Mouse (Mus musculus): Measurements from ENCODE around the gene Acad12. TPM values are rescaled to one million over a fixed set of nuclear protein-coding genes. Genes with fewer than 3 reads are reported as not detected.
A peak's percentile ranks its signal among the peaks of the same experiment; 100 is the strongest.
"Not testable (repeated sequence)": the region's sequence is repeated elsewhere in the genome, so short reads cannot be mapped to it uniquely, and the experiment has no call there.

The Acad12 gene
- 0.84 and 2.5 TPM in 2 replicates for total RNA-seq (2014; fragmentation: Nextera tagmentation)
- 2.7 and 3.3 TPM in 2 replicates for total RNA-seq (2017)

GRCm38 (mm10) chr5:121618592-121619513 lies at the start of gene Acad12:
Gene Acad12, minus strand, starts transcription at chr5:121618938.
- ATAC-seq (replicated peaks; ENCODE audit: poor library complexity, severe bottlenecking), result peak; percentile 91

GRCm38 (mm10) chr5:121668411-121668810 lies 49.7 kb upstream of the Acad12 start:
- ATAC-seq (replicated peaks; ENCODE audit: poor library complexity, severe bottlenecking), result no peak

DNA sequence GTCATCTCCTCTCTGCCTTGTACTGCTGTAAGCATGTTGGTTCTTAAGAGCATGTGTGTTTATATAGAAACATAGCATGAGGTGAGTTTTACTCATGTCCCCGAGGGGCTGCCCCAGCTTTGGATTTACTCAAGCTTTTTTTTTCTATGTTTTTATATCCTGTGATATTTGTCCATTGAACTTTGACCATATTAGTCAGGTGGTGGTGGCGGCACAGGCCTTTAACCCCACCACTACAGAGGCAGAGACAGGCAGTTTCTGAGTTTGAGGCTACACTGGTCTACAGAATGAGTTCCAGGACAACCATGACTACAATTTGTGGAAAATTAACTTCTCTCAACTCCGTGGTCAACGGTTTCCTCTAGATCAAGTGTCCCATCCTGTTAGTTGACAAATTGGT lies 48.3 kb upstream of the Acad12 start:
- ATAC-seq (replicated peaks; ENCODE audit: poor library complexity, severe bottlenecking), result no peak

- no peak for ATAC-seq (replicated peaks; ENCODE audit: poor library complexity, severe bottlenecking)
Measured at GRCm38 (mm10) chr5:121664971-121665370, 46.2 kb upstream of the Acad12 start.

- ATAC-seq (replicated peaks; ENCODE audit: poor library complexity, severe bottlenecking), result no peak
Measured at GRCm38 (mm10) chr5:121664078-121664477, 45.3 kb upstream of the Acad12 start.

GRCm38 (mm10) chr5:121663456-121663855 lies 44.7 kb upstream of the Acad12 start:
- ATAC-seq (replicated peaks; ENCODE audit: poor library complexity, severe bottlenecking), result no peak

GRCm38 (mm10) chr5:121661494-121661893 lies 42.8 kb upstream of the Acad12 start:
- no peak for ATAC-seq (replicated peaks; ENCODE audit: poor library complexity, severe bottlenecking)

- ATAC-seq (replicated peaks; ENCODE audit: poor library complexity, severe bottlenecking), result peak; percentile 18; the same call in 1 of the 2 replicates
Measured at GRCm38 (mm10) chr5:121660897-121661254, 42.1 kb upstream of the Acad12 start.

- ATAC-seq (replicated peaks; ENCODE audit: poor library complexity, severe bottlenecking), result peak; percentile 78
Measured at GRCm38 (mm10) chr5:121660059-121660896, 41.5 kb upstream of the Acad12 start, which contains the start of the genes Acad10 and Brap. Gene Acad10, minus strand, starts transcription at chr5:121660514. Gene Brap, plus strand, starts transcription at chr5:121660563.

DNA sequence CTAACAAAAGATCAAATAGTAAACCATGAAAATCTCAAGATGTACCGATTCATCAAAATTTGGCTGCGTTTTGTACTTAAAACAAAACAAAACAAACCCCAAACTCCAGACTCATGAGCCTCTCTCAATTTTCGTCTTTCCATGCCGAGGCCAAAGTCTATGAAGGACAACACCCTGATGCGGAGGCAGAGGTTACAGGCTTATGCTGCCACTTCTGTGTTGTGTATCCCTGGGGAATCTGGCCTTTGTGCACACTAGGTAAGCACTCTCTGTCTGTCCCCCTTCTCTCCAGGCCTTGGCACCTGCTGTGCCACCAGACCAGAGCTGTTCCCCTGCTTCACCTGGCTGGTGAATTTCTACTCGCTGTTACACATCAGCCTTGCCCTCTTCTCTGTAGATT lies 38.9 kb upstream of the Acad12 start:
- ATAC-seq (replicated peaks; ENCODE audit: poor library complexity, severe bottlenecking), result not testable (repeated sequence)

DNA sequence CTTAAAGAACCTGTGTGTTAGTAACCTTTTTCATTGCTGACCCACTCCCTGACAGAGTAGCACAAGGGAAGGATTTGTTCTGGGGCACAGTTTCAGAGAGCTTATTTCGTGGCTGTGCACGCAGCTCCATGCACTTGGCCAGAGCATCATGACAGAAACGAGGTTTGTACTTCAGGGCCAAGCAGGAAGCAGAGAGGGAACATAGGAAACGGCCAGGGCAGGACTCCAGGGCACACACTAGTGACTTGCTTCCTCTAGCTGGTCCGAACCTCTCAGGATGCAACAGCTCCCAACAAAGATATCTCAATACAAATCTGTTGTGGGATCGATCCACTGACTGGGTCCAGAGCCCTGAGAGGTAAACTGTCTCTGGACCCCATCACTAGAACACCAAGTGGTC lies 38.1 kb upstream of the Acad12 start:
- not testable (repeated sequence) for ATAC-seq (replicated peaks; ENCODE audit: poor library complexity, severe bottlenecking)

DNA sequence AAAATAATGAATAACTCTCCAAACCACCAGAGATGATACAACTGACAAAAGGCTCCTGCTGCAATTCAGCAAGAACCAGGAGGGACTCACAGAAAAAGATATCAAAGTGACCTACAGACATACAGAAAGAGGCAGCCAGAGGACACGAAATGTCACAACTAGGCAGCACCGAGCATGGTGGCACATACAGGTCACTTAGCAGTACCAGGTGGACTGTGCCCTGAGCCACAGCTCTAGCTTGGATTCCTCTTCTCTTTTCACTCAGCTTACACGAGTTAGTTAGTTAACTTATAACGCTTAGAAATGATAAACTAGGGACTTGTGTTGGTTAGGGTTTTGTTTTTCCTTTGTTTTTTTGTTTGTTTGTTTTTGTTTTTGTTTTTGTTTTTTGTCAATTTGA lies 35.8 kb upstream of the Acad12 start:
- ATAC-seq (replicated peaks; ENCODE audit: poor library complexity, severe bottlenecking), result no peak

GRCm38 (mm10) chr5:121649134-121649533 lies 30.4 kb upstream of the Acad12 start:
- no peak for ATAC-seq (replicated peaks; ENCODE audit: poor library complexity, severe bottlenecking)

- ATAC-seq (replicated peaks; ENCODE audit: poor library complexity, severe bottlenecking), result no peak
Measured at GRCm38 (mm10) chr5:121639601-121640000, 20.9 kb upstream of the Acad12 start.

- no peak for ATAC-seq (replicated peaks; ENCODE audit: poor library complexity, severe bottlenecking)
Measured at GRCm38 (mm10) chr5:121637296-121637695, 18.6 kb upstream of the Acad12 start.

DNA sequence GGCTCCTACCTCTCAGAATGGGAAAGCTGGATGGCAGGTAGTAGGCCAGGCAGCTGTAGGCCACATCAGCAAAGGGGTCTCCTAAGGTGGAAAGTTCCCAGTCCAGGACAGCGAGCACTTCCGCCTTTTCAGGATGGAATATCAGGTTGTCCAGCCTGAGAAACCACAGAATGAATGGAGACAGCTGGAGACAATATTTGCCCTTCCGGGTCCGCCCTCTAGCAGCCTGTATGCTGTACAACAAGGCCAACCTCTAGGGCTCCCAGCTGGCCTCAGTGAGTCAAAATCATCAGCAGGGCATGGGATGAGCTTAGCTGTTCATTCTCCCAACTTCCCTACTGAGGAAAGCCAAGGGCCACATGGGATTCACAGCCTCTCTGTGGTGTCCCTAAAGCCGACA lies 15.9 kb upstream of the Acad12 start:
- ATAC-seq (replicated peaks; ENCODE audit: poor library complexity, severe bottlenecking), result no peak

GRCm38 (mm10) chr5:121632804-121633203 lies 14.1 kb upstream of the Acad12 start:
- ATAC-seq (replicated peaks; ENCODE audit: poor library complexity, severe bottlenecking), result no peak

GRCm38 (mm10) chr5:121631106-121631647 lies 12.4 kb upstream of the Acad12 start:
- not testable (repeated sequence) for ATAC-seq (replicated peaks; ENCODE audit: poor library complexity, severe bottlenecking)

DNA sequence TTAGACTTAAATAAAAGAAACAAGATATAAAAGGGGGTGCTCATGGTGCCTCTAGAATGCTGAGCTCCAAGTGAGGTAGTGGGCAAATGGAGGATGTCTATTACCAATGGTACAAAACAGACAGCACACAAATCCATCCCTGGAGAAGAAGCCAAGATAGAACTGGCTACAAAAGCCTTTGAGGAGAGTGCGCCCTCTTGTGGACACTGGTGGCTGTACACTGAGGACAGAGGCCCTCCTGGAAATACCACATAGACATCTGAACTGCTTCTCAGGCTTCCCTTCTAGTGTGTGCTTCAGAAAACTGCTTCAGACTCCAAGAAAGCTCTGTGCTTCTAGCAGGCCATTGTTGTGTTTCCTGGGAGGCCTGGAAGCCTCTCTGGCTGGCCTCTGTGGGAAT lies 9.1 kb upstream of the Acad12 start:
- ATAC-seq (replicated peaks; ENCODE audit: poor library complexity, severe bottlenecking), result peak; percentile 69

DNA sequence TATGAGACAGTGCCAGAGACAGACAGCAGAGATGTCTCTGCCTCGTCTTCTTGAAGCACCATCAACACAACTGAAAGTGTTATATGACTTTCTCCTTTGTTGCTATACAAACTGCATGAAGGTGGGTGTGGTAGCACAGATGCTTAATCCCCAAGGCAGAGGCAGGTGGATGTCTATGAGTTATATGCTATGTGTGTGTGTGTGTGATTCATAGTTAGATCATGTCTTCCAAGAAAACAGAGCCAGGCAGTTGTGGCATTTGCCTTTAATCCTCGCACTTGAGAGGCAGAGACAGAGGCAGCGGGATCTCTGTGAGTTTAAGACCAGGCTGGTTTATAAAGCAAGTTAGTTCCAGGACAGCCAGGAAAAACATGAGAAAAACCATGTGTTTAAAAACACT lies 4.5 kb upstream of the Acad12 start:
- no peak for ATAC-seq (replicated peaks; ENCODE audit: poor library complexity, severe bottlenecking)

GRCm38 (mm10) chr5:121621102-121621501 lies 2.4 kb upstream of the Acad12 start:
- no peak for ATAC-seq (replicated peaks; ENCODE audit: poor library complexity, severe bottlenecking)

Measured in granulocyte monocyte progenitor cell, adult 5-6 weeks (primary cell).